Mouse (Mus musculus) forebrain, embryonic 14.5 days (tissue): ENCODE measurements around the gene Etnk1. TPM values are rescaled to one million over a fixed set of nuclear protein-coding genes. Genes with fewer than 3 reads are reported as not detected.

Experiments
- ATAC-seq: fragments of 200-750 bp; cut with Nextera tagmentation; 2 replicates; pipeline ENCODE4 v1.8.0; 2017; ENCODE audit warnings: mild to moderate bottlenecking, moderate library complexity
- DNase-seq: peaks from one replicate; pipeline ENCODE4 v3.0.0-alpha.2; 2015; ENCODE audit warnings: low spot score
- H3K27ac ChIP-seq: fragments of 300-500 bp; sonication (generic); 2 replicates; pipeline ENCODE4 v1.5.1; 2014; ENCODE audit warnings: low read depth, mild to moderate bottlenecking, control low read depth, low read length, moderate library complexity
- H3K27me3 ChIP-seq: fragments of 300-500 bp; sonication (generic); replicated peaks from 2 replicates; pipeline ENCODE4 v1.6.1; 2014; ENCODE audit warnings: low read length, control low read depth, mixed read lengths; ENCODE audit not compliant: control insufficient read depth, insufficient read depth
- H3K36me3 ChIP-seq: fragments of 300-500 bp; sonication (generic); 2 replicates; pipeline ENCODE4 v1.6.1; 2014; ENCODE audit warnings: low read length, control low read depth; ENCODE audit not compliant: control insufficient read depth, insufficient read depth
- H3K4me1 ChIP-seq: fragments of 300-500 bp; sonication (generic); 2 replicates; pipeline ENCODE4 v1.6.1; 2014; ENCODE audit warnings: antibody characterized with exemption, low read length, control low read depth; ENCODE audit not compliant: control insufficient read depth, insufficient read depth
- H3K4me2 ChIP-seq: fragments of 300-500 bp; sonication (generic); 2 replicates; pipeline ENCODE4 v1.6.1; 2014; ENCODE audit warnings: mild to moderate bottlenecking, control low read depth, low read length
- H3K4me3 ChIP-seq: fragments of 300-500 bp; sonication (generic); 2 replicates; pipeline ENCODE4 v1.5.1; 2014; ENCODE audit warnings: low read depth, low read length, control low read depth
- H3K9ac ChIP-seq: fragments of 300-500 bp; sonication (generic); 2 replicates; pipeline ENCODE4 v1.6.1; 2014; ENCODE audit warnings: mild to moderate bottlenecking, low read length, control low read depth, moderate library complexity
- H3K9me3 ChIP-seq: fragments of 300-500 bp; sonication (generic); replicated peaks from 2 replicates; pipeline ENCODE4 v1.6.1; 2016; ENCODE audit warnings: low read length, control low read depth, mixed read lengths; ENCODE audit not compliant: control insufficient read depth
- WGBS: fragments of 180-500 bp; shearing (Covaris S2); extraction: QIAGEN DNeasy Blood & Tissue Kit; methylation state at CpG from one replicate; pipeline ENCODE4 v1.1.7; 2014; 5-methylcytosine and 5-hydroxymethylcytosine counted together
- polyA plus RNA-seq: library from polyadenylated mRNA; unstranded; fragments of >200 nt; fragmentation: Nextera tagmentation; extraction: Ambion mirVana; gene quantifications from 2 replicates; pipeline ENCODE4 v1.2.1, GENCODE M21; 2014

Gene Etnk1
- polyA plus RNA-seq, 1 experiment from 2014 or later: 23.5 TPM

GRCm38 (mm10) chr6:143153751-143154494 lies 13.1 kb upstream of the Etnk1 start:
- Histone ChIP-seq H3K27me3 (no peaks in the 10 kb centered on the region), H3K4me2 (no peak overlapping the region), H3K9me3 (no peaks in the 10 kb centered on the region), H3K4me1 (0 out of 2 replicates have a peak, but pooled peaks cover 4% of the 10 kb centered on the region), H3K9ac (no peak overlapping the region), H3K27ac (no peak overlapping the region), H3K36me3 (no peaks in the 10 kb centered on the region), H3K4me3 (no peak overlapping the region)
- ATAC-seq: no peak
- WGBS: 88% methylated on average over 10 of the region's 10 CpGs
- no peak for DNase-seq

- no peak overlapping the region for H3K27ac ChIP-seq
- no peak overlapping the region for H3K4me2 ChIP-seq
- H3K27me3 ChIP-seq: no peaks in the 10 kb centered on the region
- H3K9ac ChIP-seq: no peak overlapping the region
- 0 out of 2 replicates have a peak, but pooled peaks cover 4% of the 10 kb centered on the region for H3K4me1 ChIP-seq
- WGBS: 83% methylated on average over 13 of the region's 13 CpGs
- no peak overlapping the region for H3K4me3 ChIP-seq
- DNase-seq: no peak
- no peaks in the 10 kb centered on the region for H3K9me3 ChIP-seq
- H3K36me3 ChIP-seq: no peaks in the 10 kb centered on the region
- ATAC-seq: no peak
Observed at GRCm38 (mm10) chr6:143154885-143155284, 12.1 kb upstream of the Etnk1 start.

- Histone ChIP-seq H3K4me1 (0 out of 2 replicates have a peak, but pooled peaks cover 4% of the 10 kb centered on the region), H3K4me3 (no peak overlapping the region), H3K36me3 (no peaks in the 10 kb centered on the region), H3K9ac (no peak overlapping the region), H3K9me3 (no peaks in the 10 kb centered on the region), H3K4me2 (no peak overlapping the region), H3K27me3 (no peaks in the 10 kb centered on the region), H3K27ac (no peak overlapping the region)
- WGBS: 73% methylated on average over 1 of the region's 1 CpGs
- no peak for DNase-seq
- no peak for ATAC-seq
Observed at GRCm38 (mm10) chr6:143155996-143156395, 11.0 kb upstream of the Etnk1 start.

GRCm38 (mm10) chr6:143156684-143157083 lies 10.3 kb upstream of the Etnk1 start:
- WGBS: 73% methylated on average over 7 of the region's 7 CpGs
- Histone ChIP-seq H3K4me3 (no peak overlapping the region), H3K9ac (no peak overlapping the region), H3K27ac (no peak overlapping the region), H3K36me3 (no peaks in the 10 kb centered on the region), H3K27me3 (no peaks in the 10 kb centered on the region), H3K4me1 (0 out of 2 replicates have a peak, but pooled peaks cover 4% of the 10 kb centered on the region), H3K4me2 (no peak overlapping the region), H3K9me3 (no peaks in the 10 kb centered on the region)
- ATAC-seq (no peak), DNase-seq (no peak)

GRCm38 (mm10) chr6:143157401-143157800 lies 9.6 kb upstream of the Etnk1 start:
- H3K4me3 ChIP-seq: no peak overlapping the region
- no peak for DNase-seq
- H3K4me1 ChIP-seq: 0 out of 2 replicates have a peak, but pooled peaks cover 2% of the 10 kb centered on the region
- no peak for ATAC-seq
- H3K4me2 ChIP-seq: no peak overlapping the region
- no peaks in the 10 kb centered on the region for H3K36me3 ChIP-seq
- H3K27me3 ChIP-seq: no peaks in the 10 kb centered on the region
- H3K27ac ChIP-seq: no peak overlapping the region
- no peaks in the 10 kb centered on the region for H3K9me3 ChIP-seq
- H3K9ac ChIP-seq: no peak overlapping the region
- WGBS: 93% methylated on average over 8 of the region's 8 CpGs

GRCm38 (mm10) chr6:143160572-143161231 lies 6.3 kb upstream of the Etnk1 start:
- no peak for DNase-seq
- Histone ChIP-seq H3K4me1 (no peaks in the 10 kb centered on the region), H3K9me3 (no peaks in the 10 kb centered on the region), H3K27ac (no peak overlapping the region), H3K36me3 (no peaks in the 10 kb centered on the region), H3K27me3 (no peaks in the 10 kb centered on the region), H3K4me3 (no peak overlapping the region), H3K9ac (no peak overlapping the region), H3K4me2 (no peak overlapping the region)
- WGBS: 93% methylated on average over 6 of the region's 6 CpGs
- ATAC-seq: no peak

GRCm38 (mm10) chr6:143162161-143162877 lies 4.7 kb upstream of the Etnk1 start:
- ATAC-seq (no peak), DNase-seq (no peak)
- Histone ChIP-seq H3K4me1 (no peaks in the 10 kb centered on the region), H3K27me3 (no peaks in the 10 kb centered on the region), H3K9me3 (no peaks in the 10 kb centered on the region), H3K36me3 (no peaks in the 10 kb centered on the region), H3K4me2 (no peak overlapping the region), H3K4me3 (no peak overlapping the region), H3K9ac (no peak overlapping the region), H3K27ac (no peak overlapping the region)
- 58% methylated on average over 12 of the region's 12 CpGs for WGBS

- 92% methylated on average over 15 of the region's 15 CpGs for WGBS
- ATAC-seq (no peak), DNase-seq (no peak)
Observed at GRCm38 (mm10) chr6:143163956-143164905, 2.8 kb upstream of the Etnk1 start.

More at GRCm38 (mm10) chr6:143163956-143164905, 2.8 kb upstream of the Etnk1 start:
- Histone ChIP-seq H3K27me3 (no peaks in the 10 kb centered on the region), H3K4me3 (no peak overlapping the region), H3K36me3 (no peaks in the 10 kb centered on the region), H3K4me1 (peaks cover 10% of the 10 kb centered on the region), H3K9me3 (no peaks in the 10 kb centered on the region), H3K9ac (no peak overlapping the region), H3K27ac (no peak overlapping the region), H3K4me2 (no peak overlapping the region)
